Mouse (Mus musculus) G1E (cell line): ENCODE measurements around the gene Lgals9.

ENCODE experiments used
- CTCF ChIP-seq: IDR thresholded peaks from 2 replicates; pipeline ENCODE4 v1.5.1; 2012; ENCODE audit warnings: low read depth, low read length, inconsistent platforms, mixed read lengths
- GATA1 ChIP-seq: IDR thresholded peaks from 2 replicates; pipeline ENCODE4 v1.6.1; 2012; ENCODE audit warnings: borderline replicate concordance, low read length, inconsistent platforms, mixed read lengths
- POLR2AphosphoS5 ChIP-seq: IDR thresholded peaks from 2 replicates; pipeline ENCODE4 v1.6.1; 2012; ENCODE audit warnings: low read depth, low read length, inconsistent platforms; ENCODE audit not compliant: insufficient replicate concordance
- TAL1 ChIP-seq: conservative IDR thresholded peaks from 2 replicates; pipeline ENCODE4 v1.6.1; 2012; ENCODE audit warnings: low read depth, low read length, inconsistent platforms, mixed read lengths

GRCm38 (mm10) chr11:79002551-79002951 lies 17.8 kb upstream of the Lgals9 start:
- no peak for TF ChIP-seq CTCF
- TF ChIP-seq GATA1 = no peak
- no peak for TF ChIP-seq POLR2AphosphoS5
- no peak for TF ChIP-seq TAL1
